Mouse (Mus musculus) CH12.LX (cell line): ENCODE measurements around the gene Vangl2. TPM values are rescaled to one million over a fixed set of nuclear protein-coding genes. Genes with fewer than 3 reads are reported as not detected.
A peak's percentile ranks its signal among the peaks of the same experiment; 100 is the strongest.

Experiments
- DNase-seq: peaks from one replicate; pipeline ENCODE4 v3.0.0-alpha.2; 2013; ENCODE audit errors: extremely low read depth
- H3K27ac ChIP-seq: 2 replicates; pipeline ENCODE4 v1.5.1; 2012; ENCODE audit warnings: low read depth, mild to moderate bottlenecking, control low read depth, moderate library complexity; ENCODE audit not compliant: insufficient read depth
- H3K27me3 ChIP-seq: replicated peaks from 2 replicates; pipeline ENCODE3; 2012; ENCODE audit warnings: inconsistent platforms
- H3K36me3 ChIP-seq, 2 experiments: replicated peaks in 1 of 2; 2 replicates each; pipeline versions ENCODE3 to v1.6.1; 2012; ENCODE audit warnings: inconsistent platforms in 1 of 2, low read length in 1 of 2, mild to moderate bottlenecking in 1 of 2, mixed read lengths in 1 of 2, moderate library complexity in 1 of 2; ENCODE audit not compliant: control insufficient read depth in 1 of 2, insufficient read depth in 1 of 2
- H3K4me1 ChIP-seq, 2 experiments: 2 replicates each; pipeline ENCODE4 v1.6.1; 2012; ENCODE audit warnings: inconsistent platforms in 1 of 2, moderate library complexity in 1 of 2; ENCODE audit not compliant: insufficient read depth in 2 of 2, control insufficient read depth in 1 of 2
- H3K4me2 ChIP-seq: 2 replicates; pipeline ENCODE4 v1.6.1; 2012; ENCODE audit warnings: low read depth, mild to moderate bottlenecking, control low read depth; ENCODE audit not compliant: poor library complexity, insufficient read depth, severe bottlenecking
- H3K4me3 ChIP-seq, 3 experiments: fragments of 150-350 bp in 1 of 3; sonication (generic) in 1 of 3; replicated peaks in 1 of 3; 2 replicates each; pipeline versions ENCODE3 to v1.5.1; 2011 to 2012; ENCODE audit warnings: low read depth in 2 of 3, low read length in 2 of 3, mild to moderate bottlenecking in 2 of 3, moderate library complexity in 2 of 3, control low read depth in 1 of 3, improper control_type of control experiment in 1 of 3, inconsistent platforms in 1 of 3, mixed read lengths in 1 of 3; ENCODE audit not compliant: poor library complexity in 1 of 3
- H3K79me2 ChIP-seq: replicated peaks from 2 replicates; pipeline ENCODE4 v1.6.1; 2012; ENCODE audit warnings: mild to moderate bottlenecking, moderate library complexity; ENCODE audit not compliant: control insufficient read depth, poor library complexity, insufficient read depth, severe bottlenecking; ENCODE audit errors: extremely low read depth
- H3K9ac ChIP-seq: 2 replicates; pipeline ENCODE4 v1.6.1; 2012; ENCODE audit warnings: low read depth, mild to moderate bottlenecking, control low read depth, moderate library complexity; ENCODE audit not compliant: insufficient read depth
- H3K9me3 ChIP-seq: replicated peaks from 2 replicates; pipeline ENCODE3; 2012; ENCODE audit warnings: low read length, inconsistent platforms, mixed read lengths
- CTCF ChIP-seq, 2 experiments: IDR thresholded peaks in 1 of 2; conservative IDR thresholded peaks in 1 of 2; 2 replicates each; pipeline ENCODE4 v1.5.1; 2011 to 2012; ENCODE audit warnings: low read depth in 2 of 2, low read length in 2 of 2, improper control_type of control experiment in 1 of 2, inconsistent platforms in 1 of 2, mild to moderate bottlenecking in 1 of 2, moderate library complexity in 1 of 2
- E2F4 ChIP-seq: IDR thresholded peaks from 2 replicates; pipeline ENCODE4 v1.6.1; 2011; ENCODE audit warnings: low read depth, low read length, improper control_type of control experiment; ENCODE audit not compliant: insufficient replicate concordance
- ELF1 ChIP-seq: IDR thresholded peaks from 2 replicates; pipeline ENCODE4 v1.6.1; 2014; ENCODE audit warnings: low read depth, mild to moderate bottlenecking, inconsistent platforms, low read length, improper control_type of control experiment
- EP300 ChIP-seq: IDR thresholded peaks from 2 replicates; pipeline ENCODE4 v1.6.1; 2011; ENCODE audit warnings: low read length, improper control_type of control experiment
- ETS1 ChIP-seq: conservative IDR thresholded peaks from 2 replicates; pipeline ENCODE4 v1.6.1; 2012; ENCODE audit warnings: low read depth, mild to moderate bottlenecking, inconsistent platforms, low read length, improper control_type of control experiment, moderate library complexity
- JUN ChIP-seq: IDR thresholded peaks from 2 replicates; pipeline ENCODE4 v1.6.1; 2011; ENCODE audit warnings: low read depth, mild to moderate bottlenecking, low read length, improper control_type of control experiment, moderate library complexity; ENCODE audit not compliant: insufficient read depth
- KAT2A ChIP-seq: IDR thresholded peaks from 2 replicates; pipeline ENCODE4 v1.6.1; 2012; ENCODE audit warnings: low read length, improper control_type of control experiment, inconsistent platforms; ENCODE audit not compliant: insufficient replicate concordance
- MAZ ChIP-seq: IDR thresholded peaks from 2 replicates; pipeline ENCODE4 v1.6.1; 2012; ENCODE audit warnings: low read depth, mild to moderate bottlenecking, inconsistent platforms, low read length, improper control_type of control experiment, moderate library complexity
- MEF2A ChIP-seq: IDR thresholded peaks from 2 replicates; pipeline ENCODE4 v1.6.1; 2014; ENCODE audit warnings: low read depth, mild to moderate bottlenecking, inconsistent platforms, low read length, improper control_type of control experiment, borderline replicate concordance
- MXI1 ChIP-seq: IDR thresholded peaks from 2 replicates; pipeline ENCODE4 v1.6.1; 2011; ENCODE audit warnings: mild to moderate bottlenecking, low read depth, low read length, improper control_type of control experiment
- NRF1 ChIP-seq: IDR thresholded peaks from 2 replicates; pipeline ENCODE4 v1.6.1; 2014; ENCODE audit warnings: low read depth, mild to moderate bottlenecking, inconsistent platforms, low read length, improper control_type of control experiment, moderate library complexity
- PAX5 ChIP-seq: IDR thresholded peaks from 2 replicates; pipeline ENCODE4 v1.6.1; 2012; ENCODE audit warnings: low read length, inconsistent platforms, mixed read lengths
- POLR2AphosphoS2 ChIP-seq: IDR thresholded peaks from 2 replicates; pipeline ENCODE4 v1.6.1; 2011; ENCODE audit warnings: low read depth, low read length, improper control_type of control experiment
- RCOR1 ChIP-seq: conservative IDR thresholded peaks from 2 replicates; pipeline ENCODE4 v1.6.1; 2012; ENCODE audit warnings: low read depth, mild to moderate bottlenecking, inconsistent platforms, low read length, improper control_type of control experiment
- SIN3A ChIP-seq: IDR thresholded peaks from 2 replicates; pipeline ENCODE4 v1.6.1; 2012; ENCODE audit warnings: low read length, improper control_type of control experiment, inconsistent platforms
- SMC3 ChIP-seq: IDR thresholded peaks from 2 replicates; pipeline ENCODE4 v1.6.1; 2011; ENCODE audit warnings: low read depth, low read length, improper control_type of control experiment
- TBP ChIP-seq: conservative IDR thresholded peaks from 2 replicates; pipeline ENCODE4 v1.6.1; 2011; ENCODE audit warnings: low read depth, low read length, improper control_type of control experiment
- TCF12 ChIP-seq: IDR thresholded peaks from 2 replicates; pipeline ENCODE4 v1.6.1; 2014; ENCODE audit warnings: low read depth, mild to moderate bottlenecking, inconsistent platforms, low read length, improper control_type of control experiment
- UBTF ChIP-seq: IDR thresholded peaks from 2 replicates; pipeline ENCODE4 v1.6.1; 2012; ENCODE audit warnings: low read depth, mild to moderate bottlenecking, inconsistent platforms, low read length, improper control_type of control experiment, moderate library complexity
- USF2 ChIP-seq: conservative IDR thresholded peaks from 2 replicates; pipeline ENCODE4 v1.6.1; 2011; ENCODE audit warnings: low read depth, low read length, improper control_type of control experiment
- ZC3H11A ChIP-seq: IDR thresholded peaks from 2 replicates; pipeline ENCODE4 v1.6.1; 2012; ENCODE audit warnings: low read depth, mild to moderate bottlenecking, inconsistent platforms, low read length, improper control_type of control experiment
- ZMIZ1 ChIP-seq: IDR thresholded peaks from 2 replicates; pipeline ENCODE4 v1.6.1; 2012; ENCODE audit warnings: low read depth, mild to moderate bottlenecking, inconsistent platforms, low read length, improper control_type of control experiment
- ZNF384 ChIP-seq: IDR thresholded peaks from 2 replicates; pipeline ENCODE4 v1.6.1; 2012; ENCODE audit warnings: low read depth, low read length, improper control_type of control experiment, inconsistent platforms
- dilution Hi-C: fragments of 300-500 bp; cut with MboI; formaldehyde crosslinking; loops from 2 replicates; pipeline ENCODE4 v1.14.3; 2020; ENCODE audit warnings: low sequenced_read_pairs; ENCODE audit not compliant: extremely low pct_unique_long_range_greater_than_20kb, extremely low pct_ligation_motif_present
- in situ Hi-C: fragments of 300-500 bp; cut with MboI; formaldehyde crosslinking; loops from 3 replicates; pipeline ENCODE4 v1.14.3; 2019; ENCODE audit warnings: low sequenced_read_pairs, low pct_ligation_motif_present, low pct_unique_long_range_greater_than_20kb, mixed read lengths
- polyA plus RNA-seq: library from polyadenylated mRNA; unstranded; fragments of >175 nt; gene quantifications from 2 replicates; pipeline ENCODE4 v1.2.1, GENCODE M21; 2012; ENCODE audit warnings: low read depth; ENCODE audit not compliant: insufficient read length
- total RNA-seq, 2 experiments: library from RNA; depleted of rRNA; stranded (reverse); fragments of 300-350 nt in 1 of 2; fragments of >200 nt in 1 of 2; gene quantifications; 2 replicates each; pipeline ENCODE4 v1.2.3; 2012 to 2014

Gene Vangl2
- total and polyA plus RNA-seq, 3 experiments, result 3.6 to 7.9 (median 7.3) TPM

- TF ChIP-seq PAX5, result no peak
- TF ChIP-seq ZMIZ1, result no peak
- TF ChIP-seq SMC3, result no peak
- TF ChIP-seq NRF1, result no peak
- 0 out of 2 replicates have a peak, but pooled peaks have one; percentile 23 for TF ChIP-seq ELF1
- TF ChIP-seq MAZ, result peak; percentile 73
- TF ChIP-seq RCOR1, result no peak
- TF ChIP-seq KAT2A, result no peak
- TF ChIP-seq ETS1, result no peak
- peak; percentile 57; the same call in 1 of the 2 replicates for TF ChIP-seq UBTF
Measured at GRCm38 (mm10) chr1:172027010-172027808, 1.0 kb downstream of the Vangl2 start (continued).

GRCm38 (mm10) chr1:172026201-172026901, 1.9 kb downstream of the Vangl2 start:
- peak overlapping the region; percentile 73 for H3K4me2 ChIP-seq
- H3K4me3 ChIP-seq, result peak overlapping the region; percentile 65 to 83 (median 70)
- H3K27me3 ChIP-seq, result no peaks in the 10 kb centered on the region
- dilution Hi-C loops, result no loop called here
- no peak for TF ChIP-seq TCF12
- no peak for TF ChIP-seq E2F4
- TF ChIP-seq UBTF, result no peak; the same call in 1 of the 2 replicates
- TF ChIP-seq EP300, result no peak
- TF ChIP-seq TBP, result no peak
- no peak for TF ChIP-seq NRF1
- no peak for TF ChIP-seq SMC3
- no peak for TF ChIP-seq CTCF (conservative IDR thresholded peaks at IDR 0.05 in 1 of 2, IDR thresholded peaks at IDR 0.05 in 1 of 2; ENCODE audit: low read depth in 2 of 2, low read length in 2 of 2)
- TF ChIP-seq MEF2A, result no peak
- no peak; the same call in 1 of the 2 replicates for TF ChIP-seq MXI1
- TF ChIP-seq USF2, result no peak
- TF ChIP-seq RCOR1, result no peak
- no peak for TF ChIP-seq ETS1
- TF ChIP-seq ZNF384, result no peak
- TF ChIP-seq ELF1, result no peak
- TF ChIP-seq ZC3H11A, result no peak
- no peak for TF ChIP-seq SIN3A
- no peak for TF ChIP-seq POLR2AphosphoS2
- no peak for TF ChIP-seq JUN
- H3K9ac ChIP-seq, result peak overlapping the region; percentile 45
- H3K4me1 ChIP-seq, result peaks cover 7 to 39% of the 10 kb centered on the region in 2 experiments; a peak in 3 of 4 replicates
- no peaks in the 10 kb centered on the region for H3K9me3 ChIP-seq
- in situ Hi-C loops, result loop anchor here (25.0 kb wide), 1 partner anchor 286 kb away; no protein-coding TSS in a partner anchor
- no peaks in the 10 kb centered on the region for H3K79me2 ChIP-seq
- H3K36me3 ChIP-seq, result peaks cover 0 to 10% of the 10 kb centered on the region in 2 experiments
- DNase-seq, result no peak
- H3K27ac ChIP-seq, result no peak overlapping the region
